Mouse (Mus musculus): ENCODE measurements around the gene Igf1r. TPM values are rescaled to one million over a fixed set of nuclear protein-coding genes. Genes with fewer than 3 reads are reported as not detected.
A peak's percentile ranks its signal among the peaks of the same experiment; 100 is the strongest.

The Igf1r gene
- polyA plus RNA-seq, 1 experiment from 2014 or later = 19.0 TPM

DNA sequence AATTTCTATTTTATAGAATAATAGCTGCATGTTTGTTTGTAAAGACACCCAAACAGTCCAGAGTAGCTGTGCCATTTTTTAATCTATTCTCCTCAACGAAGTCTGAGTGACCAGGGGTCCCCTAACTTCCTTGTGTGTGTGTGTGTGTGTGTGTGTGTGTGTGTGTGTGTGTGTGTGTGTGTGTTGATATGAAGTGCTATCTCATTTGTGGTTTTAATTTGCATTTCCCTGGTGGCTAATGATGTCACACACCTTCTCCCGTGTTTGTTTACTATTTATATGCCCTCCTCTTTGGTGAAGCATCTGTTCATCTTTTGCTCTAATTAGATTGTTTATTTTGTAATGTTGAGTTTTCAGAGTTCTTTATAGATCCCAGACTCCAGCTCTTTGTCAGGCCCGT, 117.4 kb downstream of the Igf1r start:
- no peaks in the 10 kb centered on the region for H3K9me3 ChIP-seq (replicated peaks)
- H3K36me3 ChIP-seq = no peaks in the 10 kb centered on the region
- H3K27ac ChIP-seq (replicated peaks) = no peak overlapping the region
- 30% methylated on average over 3 of the region's 3 CpGs for WGBS
- no peaks in the 10 kb centered on the region for H3K27me3 ChIP-seq (replicated peaks)
- no peak overlapping the region for H3K4me3 ChIP-seq (replicated peaks)
- ATAC-seq (ENCODE audit: low FRiP score) = no peak
- no peak overlapping the region for H3K4me2 ChIP-seq
- H3K4me1 ChIP-seq = peaks cover 31% of the 10 kb centered on the region
- no peak overlapping the region for H3K9ac ChIP-seq (replicated peaks)

DNA sequence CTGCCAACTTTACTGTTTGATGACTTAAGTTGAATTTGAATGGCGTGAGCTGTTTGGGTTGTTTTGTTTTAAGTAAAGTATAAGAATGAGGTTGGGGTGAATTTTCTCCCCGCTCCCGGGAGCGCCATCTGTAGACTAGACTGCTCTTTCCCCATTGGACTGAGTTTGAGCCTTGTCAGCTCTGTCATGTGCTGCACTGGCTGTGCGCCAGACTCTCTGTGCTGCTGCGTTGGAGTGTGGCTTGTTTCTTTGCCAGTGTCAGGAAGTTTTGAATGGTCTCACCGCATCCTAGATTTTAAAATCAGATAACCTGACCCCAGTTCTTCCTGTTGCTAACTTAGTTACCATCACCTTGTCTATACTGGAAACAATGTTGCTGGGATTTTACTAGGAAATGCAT, 118.0 kb downstream of the Igf1r start:
- Histone ChIP-seq H3K4me2 (no peak overlapping the region), H3K4me3 (replicated peaks) (no peak overlapping the region)
- ATAC-seq (ENCODE audit: low FRiP score) = no peak

DNA sequence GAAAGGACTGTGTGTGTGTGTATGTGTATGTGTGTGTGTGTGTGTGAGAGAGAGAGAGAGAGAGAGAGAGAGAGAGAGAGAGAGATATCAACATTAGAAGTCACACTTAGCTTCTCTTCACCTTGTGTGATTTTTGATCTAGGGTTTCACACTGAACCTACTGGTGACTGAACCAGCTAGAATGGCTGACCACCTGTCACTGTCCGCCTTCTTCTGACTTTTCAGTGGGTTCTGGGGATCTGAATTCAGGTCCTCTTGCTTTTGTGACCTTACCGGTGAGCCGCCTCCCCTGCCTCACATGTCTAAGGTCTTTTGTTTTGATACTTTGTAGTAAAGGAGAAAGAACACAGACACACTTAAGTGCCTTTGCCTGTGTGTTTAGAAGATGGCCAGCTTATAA, 118.4 kb downstream of the Igf1r start:
- no peaks in the 10 kb centered on the region for H3K36me3 ChIP-seq
- no peak overlapping the region for H3K9ac ChIP-seq (replicated peaks)

More for the DNA sequence above, 118.0 kb downstream of the Igf1r start:
- Histone ChIP-seq H3K9me3 (replicated peaks) (no peaks in the 10 kb centered on the region), H3K9ac (replicated peaks) (no peak overlapping the region), H3K27me3 (replicated peaks) (no peaks in the 10 kb centered on the region), H3K4me1 (peaks cover 34% of the 10 kb centered on the region), H3K27ac (replicated peaks) (no peak overlapping the region), H3K36me3 (no peaks in the 10 kb centered on the region)
- WGBS = 32% methylated on average over 7 of the region's 7 CpGs

DNA sequence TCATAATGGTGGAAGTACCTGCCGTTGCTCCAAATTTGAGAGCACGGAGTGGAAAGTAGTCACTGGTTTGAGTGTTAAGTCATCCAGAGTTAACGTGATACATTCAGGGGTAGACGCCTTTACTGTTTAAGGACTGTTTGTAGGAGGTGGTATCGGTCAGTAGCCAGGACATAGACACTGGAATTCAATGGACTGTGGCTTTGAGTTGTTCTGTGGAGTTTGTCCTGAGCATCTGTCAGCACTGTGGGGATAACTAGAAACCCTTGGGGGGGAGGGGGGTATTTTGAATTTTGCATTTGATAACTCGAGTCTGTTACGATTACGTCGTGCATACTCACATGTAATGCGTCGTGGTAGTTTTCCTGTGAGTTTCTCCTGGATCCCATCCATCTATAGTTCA, 119.1 kb downstream of the Igf1r start:
- peaks cover 36% of the 10 kb centered on the region for H3K4me1 ChIP-seq
- no peaks in the 10 kb centered on the region for H3K27me3 ChIP-seq (replicated peaks)
- no peak overlapping the region for H3K27ac ChIP-seq (replicated peaks)
- no peak overlapping the region for H3K9ac ChIP-seq (replicated peaks)
- H3K9me3 ChIP-seq (replicated peaks) = no peaks in the 10 kb centered on the region
- no peak overlapping the region for H3K4me3 ChIP-seq (replicated peaks)
- no peaks in the 10 kb centered on the region for H3K36me3 ChIP-seq
- no peak for ATAC-seq (ENCODE audit: low FRiP score)
- H3K4me2 ChIP-seq = no peak overlapping the region
- WGBS = 92% methylated on average over 11 of the region's 11 CpGs

More for the DNA sequence above, 118.4 kb downstream of the Igf1r start:
- Histone ChIP-seq H3K4me1 (peaks cover 34% of the 10 kb centered on the region), H3K4me3 (replicated peaks) (no peak overlapping the region), H3K4me2 (no peak overlapping the region), H3K27me3 (replicated peaks) (no peaks in the 10 kb centered on the region), H3K27ac (replicated peaks) (no peak overlapping the region), H3K9me3 (replicated peaks) (no peaks in the 10 kb centered on the region)
- ATAC-seq (ENCODE audit: low FRiP score) = no peak
- 89% methylated on average over 3 of the region's 3 CpGs for WGBS

- Histone ChIP-seq H3K27ac (replicated peaks) (no peak overlapping the region), H3K9me3 (replicated peaks) (no peaks in the 10 kb centered on the region), H3K9ac (replicated peaks) (no peak overlapping the region), H3K4me1 (peaks cover 36% of the 10 kb centered on the region), H3K27me3 (replicated peaks) (no peaks in the 10 kb centered on the region), H3K4me3 (replicated peaks) (no peak overlapping the region), H3K4me2 (no peak overlapping the region), H3K36me3 (no peaks in the 10 kb centered on the region)
- 82% methylated on average over 14 of the region's 14 CpGs for WGBS
- ATAC-seq (ENCODE audit: low FRiP score) = no peak
These were observed 120.2 kb downstream of the Igf1r start for GRCm38 (mm10) chr7:68072524-68073459.

DNA sequence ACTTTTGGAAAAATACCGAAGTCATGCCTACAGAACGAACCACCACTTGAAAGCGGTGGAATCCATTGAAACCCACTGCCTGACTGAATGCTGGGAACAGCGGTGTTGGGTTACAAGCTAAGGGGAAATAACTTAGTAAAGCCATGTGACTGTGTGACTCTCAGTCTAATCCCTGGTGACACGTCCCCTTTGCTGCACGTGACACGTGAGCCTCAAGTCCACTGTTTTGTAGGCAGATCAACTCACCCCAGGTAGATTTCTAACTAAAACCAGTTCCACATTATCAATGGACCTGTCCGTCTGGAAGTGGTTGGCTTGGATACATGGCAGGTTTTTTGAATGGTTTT, 120.8 kb downstream of the Igf1r start:
- no peak overlapping the region for H3K4me2 ChIP-seq
- no peaks in the 10 kb centered on the region for H3K36me3 ChIP-seq
- no peak overlapping the region for H3K27ac ChIP-seq (replicated peaks)
- no peak overlapping the region for H3K9ac ChIP-seq (replicated peaks)
- peaks cover 36% of the 10 kb centered on the region for H3K4me1 ChIP-seq
- no peaks in the 10 kb centered on the region for H3K27me3 ChIP-seq (replicated peaks)
- H3K4me3 ChIP-seq (replicated peaks) = no peak overlapping the region
- no peaks in the 10 kb centered on the region for H3K9me3 ChIP-seq (replicated peaks)
- 53% methylated on average over 8 of the region's 8 CpGs for WGBS
- no peak for ATAC-seq (ENCODE audit: low FRiP score)

DNA sequence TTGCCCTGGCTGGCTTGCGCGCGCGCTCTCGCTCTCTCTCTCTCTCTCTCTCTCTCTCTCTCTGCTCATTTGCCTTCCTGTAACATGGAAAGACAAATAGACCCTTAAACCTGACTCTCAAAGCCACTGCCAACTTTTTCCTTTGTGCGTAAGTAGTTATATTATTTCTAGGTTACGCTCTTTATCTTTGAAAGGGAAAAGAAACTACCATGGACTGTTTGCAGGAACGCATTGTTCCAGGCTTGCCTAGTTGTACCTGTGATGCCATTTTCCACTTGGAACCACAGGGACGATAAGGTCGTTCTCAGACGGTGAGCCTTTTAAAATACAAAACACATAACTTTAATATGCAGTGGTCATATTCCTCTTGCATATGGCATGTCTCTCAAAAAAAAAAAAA, 122.1 kb downstream of the Igf1r start:
- H3K9me3 ChIP-seq (replicated peaks) = no peaks in the 10 kb centered on the region
- H3K4me1 ChIP-seq = peaks cover 40% of the 10 kb centered on the region
- 83% methylated on average over 11 of the region's 11 CpGs for WGBS
- no peak overlapping the region for H3K4me3 ChIP-seq (replicated peaks)
- no peaks in the 10 kb centered on the region for H3K36me3 ChIP-seq
- H3K4me2 ChIP-seq = no peak overlapping the region
- no peak for ATAC-seq (ENCODE audit: low FRiP score)
- no peaks in the 10 kb centered on the region for H3K27me3 ChIP-seq (replicated peaks)
- no peak overlapping the region for H3K9ac ChIP-seq (replicated peaks)
- no peak overlapping the region for H3K27ac ChIP-seq (replicated peaks)

DNA sequence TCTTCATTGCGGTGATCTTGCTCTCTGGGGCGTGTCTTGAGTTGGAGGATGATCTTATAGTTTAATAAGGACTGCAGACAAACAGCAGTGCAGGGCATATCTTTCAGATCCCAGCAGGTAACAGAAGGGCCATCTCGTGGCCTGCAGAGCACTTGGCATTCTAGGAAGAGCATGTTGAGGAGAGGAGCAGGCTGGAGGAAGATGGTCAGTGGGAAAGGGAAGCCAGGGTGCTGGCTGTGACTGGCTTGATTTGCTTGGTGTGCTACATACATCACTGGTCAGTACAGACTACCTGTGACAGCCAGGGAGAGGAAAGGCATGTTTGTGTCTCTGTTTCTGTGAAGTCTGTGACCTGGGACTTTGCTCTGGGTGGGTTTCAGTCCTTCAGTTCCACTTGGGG, 122.8 kb downstream of the Igf1r start:
- no peaks in the 10 kb centered on the region for H3K36me3 ChIP-seq
- WGBS = 73% methylated on average over 3 of the region's 3 CpGs
- peaks cover 44% of the 10 kb centered on the region for H3K4me1 ChIP-seq
- no peak overlapping the region for H3K9ac ChIP-seq (replicated peaks)
- no peak for ATAC-seq (ENCODE audit: low FRiP score)
- H3K27me3 ChIP-seq (replicated peaks) = no peaks in the 10 kb centered on the region
- H3K4me2 ChIP-seq = no peak overlapping the region
- H3K27ac ChIP-seq (replicated peaks) = no peak overlapping the region
- no peaks in the 10 kb centered on the region for H3K9me3 ChIP-seq (replicated peaks)
- no peak overlapping the region for H3K4me3 ChIP-seq (replicated peaks)

DNA sequence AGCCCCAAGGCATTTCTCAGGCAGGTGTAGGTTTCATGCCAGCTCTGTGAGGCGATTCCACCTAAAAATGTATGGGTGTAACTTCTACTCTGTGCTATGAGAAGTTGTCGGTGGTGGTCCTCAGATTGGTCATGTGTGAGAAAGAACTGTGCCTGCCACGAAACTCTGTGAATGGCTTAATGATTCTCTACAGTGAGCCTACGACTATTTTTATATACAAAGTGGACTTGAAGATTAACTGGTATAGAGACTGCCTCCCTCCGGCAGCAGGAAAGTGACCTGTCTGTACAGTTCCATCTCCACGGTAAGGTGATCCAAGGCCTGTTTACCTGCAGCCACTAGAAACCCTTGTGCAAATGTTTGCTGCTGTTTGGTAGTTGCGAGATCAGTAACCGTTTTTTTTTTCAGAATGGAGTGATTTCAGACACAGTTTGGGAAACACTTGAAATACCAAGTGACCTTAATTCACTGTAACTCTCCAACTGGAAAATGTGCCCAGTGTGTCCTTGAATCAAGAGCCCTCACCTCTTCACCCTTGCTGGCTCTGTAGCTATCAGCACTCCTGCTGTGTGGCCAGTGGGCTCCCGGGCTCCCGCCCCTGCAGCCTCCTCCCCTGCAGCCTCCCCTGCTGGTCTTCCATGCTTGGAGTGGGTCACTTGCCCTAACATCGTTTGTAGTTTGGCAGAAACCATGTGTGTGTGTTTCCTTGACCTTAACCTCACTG, 127.7 kb downstream of the Igf1r start:
- Histone ChIP-seq H3K4me2 (no peak overlapping the region), H3K36me3 (no peaks in the 10 kb centered on the region), H3K9me3 (replicated peaks) (no peaks in the 10 kb centered on the region), H3K4me3 (replicated peaks) (no peak overlapping the region), H3K27ac (replicated peaks) (no peak overlapping the region), H3K27me3 (replicated peaks) (no peaks in the 10 kb centered on the region), H3K4me1 (peaks cover 52% of the 10 kb centered on the region), H3K9ac (replicated peaks) (no peak overlapping the region)
- WGBS = 47% methylated on average over 11 of the region's 11 CpGs
- no peak for ATAC-seq (ENCODE audit: low FRiP score)

GRCm38 (mm10) chr7:68085338-68085737, 132.7 kb downstream of the Igf1r start:
- Histone ChIP-seq H3K9ac (replicated peaks) (no peak overlapping the region), H3K4me1 (peaks cover 60% of the 10 kb centered on the region), H3K27ac (replicated peaks) (peak overlapping the region; percentile 79), H3K4me3 (replicated peaks) (no peak overlapping the region), H3K4me2 (peak overlapping the region; percentile 44), H3K9me3 (replicated peaks) (no peaks in the 10 kb centered on the region), H3K36me3 (no peaks in the 10 kb centered on the region), H3K27me3 (replicated peaks) (no peaks in the 10 kb centered on the region)
- WGBS = under 1% methylated on average over 12 of the region's 12 CpGs
- ATAC-seq (ENCODE audit: low FRiP score) = peak; percentile 68

DNA sequence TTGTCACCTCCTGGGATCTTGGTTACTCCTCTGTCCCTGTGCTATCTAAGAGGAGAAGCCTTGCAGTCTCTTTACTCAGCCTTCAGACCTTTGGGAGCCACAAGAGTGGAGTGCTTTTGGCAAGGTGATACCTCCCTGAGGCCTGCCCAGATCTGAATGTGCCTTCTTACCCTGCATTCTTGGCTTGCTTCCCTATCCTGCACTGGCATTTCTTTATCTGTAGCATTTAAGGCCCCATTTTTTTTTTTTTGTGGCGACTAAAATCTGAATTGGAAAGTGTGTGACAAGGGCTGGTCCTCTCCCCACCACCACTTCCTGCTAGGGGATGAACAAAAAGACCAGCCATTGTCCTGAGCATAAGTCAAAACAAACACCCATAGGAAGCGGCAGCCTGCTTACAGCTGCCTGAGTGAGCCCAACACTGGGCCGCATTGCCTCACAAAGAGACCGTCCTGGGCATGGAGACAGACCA, 133.3 kb downstream of the Igf1r start:
- no peak overlapping the region for H3K4me3 ChIP-seq (replicated peaks)
- H3K4me1 ChIP-seq = peaks cover 55% of the 10 kb centered on the region
- H3K27me3 ChIP-seq (replicated peaks) = no peaks in the 10 kb centered on the region
- 11% methylated on average over 4 of the region's 4 CpGs for WGBS
- peak overlapping the region; percentile 79 for H3K27ac ChIP-seq (replicated peaks)
- peak; percentile 32; the same call in 1 of the 2 replicates for ATAC-seq (ENCODE audit: low FRiP score)
- no peak overlapping the region; the same call in 1 of the 2 replicates for H3K4me2 ChIP-seq
- H3K9me3 ChIP-seq (replicated peaks) = no peaks in the 10 kb centered on the region
- no peaks in the 10 kb centered on the region for H3K36me3 ChIP-seq
- no peak overlapping the region for H3K9ac ChIP-seq (replicated peaks)

- Histone ChIP-seq H3K36me3 (no peaks in the 10 kb centered on the region), H3K27me3 (replicated peaks) (no peaks in the 10 kb centered on the region), H3K27ac (replicated peaks) (no peak overlapping the region), H3K4me3 (replicated peaks) (no peak overlapping the region), H3K4me1 (peaks cover 54% of the 10 kb centered on the region), H3K4me2 (no peak overlapping the region), H3K9me3 (replicated peaks) (no peaks in the 10 kb centered on the region), H3K9ac (replicated peaks) (no peak overlapping the region)
- 82% methylated on average over 4 of the region's 4 CpGs for WGBS
- ATAC-seq (ENCODE audit: low FRiP score) = no peak
These were observed 134.9 kb downstream of the Igf1r start for GRCm38 (mm10) chr7:68087496-68087895.

All from neural tube, embryonic 15.5 days (tissue).